Mouse (Mus musculus) olfactory bulb, adult 2 months (tissue): ENCODE measurements at regions not wholly inside any gene's neighbourhood (a gene's known extent, or its start where the extent isn't known, plus 50 kb on each side); places are given as distances from the start of the nearest gene placed in this dataset.

Experiments used
- H3K27ac ChIP-seq: fragments of 200-500 bp; 2 replicates; pipeline ENCODE4 v1.5.1; 2012; ENCODE audit warnings: low read depth, low read length; ENCODE audit not compliant: insufficient read depth
- H3K4me1 ChIP-seq: fragments of 200-500 bp; 2 replicates; pipeline ENCODE4 v1.6.1; 2012; ENCODE audit warnings: low read length; ENCODE audit not compliant: control insufficient read depth, insufficient read depth
- H3K4me3 ChIP-seq: fragments of 200-500 bp; 2 replicates; pipeline ENCODE4 v1.5.1; 2012; ENCODE audit warnings: mild to moderate bottlenecking, low read depth, low read length, moderate library complexity; ENCODE audit not compliant: insufficient read depth
- CTCF ChIP-seq: fragments of 200-500 bp; IDR thresholded peaks from 2 replicates; pipeline ENCODE4 v1.5.1; 2012; ENCODE audit warnings: low read depth, mild to moderate bottlenecking, low read length, moderate library complexity; ENCODE audit not compliant: insufficient read depth
- POLR2A ChIP-seq: fragments of 200-500 bp; IDR thresholded peaks from 2 replicates; pipeline ENCODE4 v1.6.1; 2012; ENCODE audit warnings: mild to moderate bottlenecking, low read depth, low read length, moderate library complexity; ENCODE audit not compliant: insufficient read depth
- WGBS: fragments of 180-500 bp; shearing (Covaris S2); methylation state at CpG from one replicate; pipeline ENCODE4 v1.1.7; 2018; 5-methylcytosine and 5-hydroxymethylcytosine counted together

- Histone ChIP-seq H3K27ac (no peak overlapping the region), H3K4me1 (no peaks in the 10 kb centered on the region), H3K4me3 (no peak overlapping the region)
- TF ChIP-seq CTCF (no peak), POLR2A (no peak)
- 93% methylated on average over 1 of the region's 1 CpGs for WGBS
These were observed 314.2 kb upstream of the Cited2 start for GRCm38 (mm10) chr10:17408781-17409180.

GRCm38 (mm10) chr10:17411300-17411987 lies 311.6 kb upstream of the Cited2 start:
- WGBS = 68% methylated on average over 4 of the region's 4 CpGs
- TF ChIP-seq CTCF = no peak
- no peak for TF ChIP-seq POLR2A
- H3K4me1 ChIP-seq = no peaks in the 10 kb centered on the region

GRCm38 (mm10) chr10:17415112-17415511 lies 307.9 kb upstream of the Cited2 start:
- 90% methylated on average over 3 of the region's 3 CpGs for WGBS
- Histone ChIP-seq H3K4me1 (no peaks in the 10 kb centered on the region), H3K4me3 (no peak overlapping the region), H3K27ac (no peak overlapping the region)
- TF ChIP-seq CTCF (no peak), POLR2A (no peak)

More at GRCm38 (mm10) chr10:17411300-17411987, 311.6 kb upstream of the Cited2 start:
- Histone ChIP-seq H3K4me3 (no peak overlapping the region), H3K27ac (no peak overlapping the region)

- 72% methylated on average over 1 of the region's 1 CpGs for WGBS
- H3K4me3 ChIP-seq = no peak overlapping the region
- H3K4me1 ChIP-seq = no peaks in the 10 kb centered on the region
- no peak overlapping the region for H3K27ac ChIP-seq
- TF ChIP-seq CTCF = no peak
- TF ChIP-seq POLR2A = no peak
These were observed 306.9 kb upstream of the Cited2 start for GRCm38 (mm10) chr10:17416121-17416520.

- no peaks in the 10 kb centered on the region for H3K4me1 ChIP-seq
- WGBS = 86% methylated on average over 1 of the region's 1 CpGs
- no peak overlapping the region for H3K4me3 ChIP-seq
- no peak for TF ChIP-seq POLR2A
- TF ChIP-seq CTCF = no peak
- H3K27ac ChIP-seq = no peak overlapping the region
These were observed 305.6 kb upstream of the Cited2 start for GRCm38 (mm10) chr10:17417394-17417793.

- Histone ChIP-seq H3K4me1 (no peaks in the 10 kb centered on the region), H3K27ac (no peak overlapping the region), H3K4me3 (no peak overlapping the region)
- 77% methylated on average over 7 of the region's 7 CpGs for WGBS
- TF ChIP-seq CTCF (no peak), POLR2A (no peak)
These were observed 304.8 kb upstream of the Cited2 start for GRCm38 (mm10) chr10:17418227-17418685.

- H3K4me3 ChIP-seq = no peak overlapping the region
- no peak overlapping the region for H3K27ac ChIP-seq
- no peaks in the 10 kb centered on the region for H3K4me1 ChIP-seq
- TF ChIP-seq POLR2A (no peak), CTCF (no peak)
- WGBS = 52% methylated on average over 4 of the region's 4 CpGs
These were observed 299.3 kb upstream of the Cited2 start for GRCm38 (mm10) chr10:17423584-17424278.

GRCm38 (mm10) chr10:17426197-17426596 lies 296.8 kb upstream of the Cited2 start:
- Histone ChIP-seq H3K4me3 (no peak overlapping the region), H3K4me1 (no peaks in the 10 kb centered on the region), H3K27ac (no peak overlapping the region)
- TF ChIP-seq CTCF (no peak), POLR2A (no peak)
- 88% methylated on average over 3 of the region's 3 CpGs for WGBS

GRCm38 (mm10) chr10:17427316-17427715 lies 295.7 kb upstream of the Cited2 start:
- no peak for TF ChIP-seq CTCF
- TF ChIP-seq POLR2A = no peak
- no peak overlapping the region for H3K27ac ChIP-seq
- no peaks in the 10 kb centered on the region for H3K4me1 ChIP-seq
- no peak overlapping the region for H3K4me3 ChIP-seq

GRCm38 (mm10) chr10:17428315-17428714 lies 294.7 kb upstream of the Cited2 start:
- no peak overlapping the region for H3K4me3 ChIP-seq

More at GRCm38 (mm10) chr10:17428315-17428714, 294.7 kb upstream of the Cited2 start:
- WGBS = 72% methylated on average over 3 of the region's 3 CpGs
- H3K27ac ChIP-seq = no peak overlapping the region
- TF ChIP-seq POLR2A (no peak), CTCF (no peak)
- H3K4me1 ChIP-seq = no peaks in the 10 kb centered on the region
